Mouse (Mus musculus) kidney, postnatal 0 days (tissue): ENCODE data around the gene Aaed1. TPM values are rescaled to one million over a fixed set of nuclear protein-coding genes. Genes with fewer than 3 reads are reported as not detected.
A peak's percentile ranks its signal among the peaks of the same experiment; 100 is the strongest.

Source experiments
- ATAC-seq: fragments of 200-750 bp; cut with Nextera tagmentation; replicated peaks from 2 replicates; pipeline ENCODE4 v1.8.0; 2017; ENCODE audit warnings: low read depth, moderate number of reproducible peaks, moderate TSS enrichment, moderate library complexity; ENCODE audit not compliant: low FRiP score
- DNase-seq: peaks from one replicate; pipeline ENCODE4 v3.0.0-alpha.2; 2016; ENCODE audit warnings: low spot score
- H3K27ac ChIP-seq: fragments of 300-500 bp; sonication (generic); 2 replicates; pipeline ENCODE4 v1.5.1; 2014; ENCODE audit warnings: mild to moderate bottlenecking
- H3K27me3 ChIP-seq: fragments of 300-500 bp; sonication (generic); 2 replicates; pipeline ENCODE4 v1.6.1; 2014; ENCODE audit warnings: low read length, mixed read lengths; ENCODE audit not compliant: insufficient read depth
- H3K36me3 ChIP-seq: fragments of 300-500 bp; sonication (generic); 2 replicates; pipeline ENCODE4 v1.6.1; 2014; ENCODE audit warnings: low read length, mixed read lengths; ENCODE audit not compliant: insufficient read depth
- H3K4me1 ChIP-seq: fragments of 300-500 bp; sonication (generic); replicated peaks from 2 replicates; pipeline ENCODE4 v1.6.1; 2014; ENCODE audit warnings: antibody characterized with exemption, low read length, mixed read lengths; ENCODE audit not compliant: insufficient read depth
- H3K4me2 ChIP-seq: fragments of 300-500 bp; sonication (generic); 2 replicates; pipeline ENCODE4 v1.6.1; 2014; ENCODE audit warnings: mild to moderate bottlenecking, low read length, moderate library complexity, mixed read lengths
- H3K4me3 ChIP-seq: fragments of 300-500 bp; sonication (generic); replicated peaks from 2 replicates; pipeline ENCODE4 v1.5.1; 2014; ENCODE audit warnings: low read depth, low read length
- H3K9ac ChIP-seq: fragments of 300-500 bp; sonication (generic); 2 replicates; pipeline ENCODE4 v1.6.1; 2014; ENCODE audit warnings: low read depth, low read length
- H3K9me3 ChIP-seq: fragments of 300-500 bp; sonication (generic); replicated peaks from 2 replicates; pipeline ENCODE4 v1.6.1; 2016; ENCODE audit warnings: low read length, inconsistent platforms, mixed read lengths
- CTCF ChIP-seq: IDR thresholded peaks from 2 replicates; pipeline ENCODE4 v1.5.1; 2016; ENCODE audit warnings: antibody characterized with exemption, low read depth, mild to moderate bottlenecking, moderate library complexity
- WGBS: fragments of 180-500 bp; shearing (Covaris S2); extraction: QIAGEN DNeasy Blood & Tissue Kit; methylation state at CpG from one replicate; pipeline ENCODE4 v1.1.7; 2014; 5-methylcytosine and 5-hydroxymethylcytosine counted together
- polyA plus RNA-seq: library from polyadenylated mRNA; unstranded; fragments of >200 nt; fragmentation: Nextera tagmentation; extraction: Ambion mirVana; gene quantifications from 2 replicates; pipeline ENCODE4 v1.2.1, GENCODE M21; 2015

Gene Aaed1
- polyA plus RNA-seq, result 53.9 and 56.2 TPM in 2 replicates

GRCm38 (mm10) chr13:64312024-64312915 lies at the start of gene Aaed1:
Gene Aaed1 (minus strand): TSS chr13:64312710.
- Histone ChIP-seq H3K27ac (peak within 1 kb of the TSS; percentile 96), H3K4me2 (peak within 1 kb of the TSS; percentile 64), H3K9me3 (no peaks in the 10 kb centered on the region), H3K4me3 (peak within 1 kb of the TSS; percentile 50), H3K9ac (peak within 1 kb of the TSS; percentile 74), H3K4me1 (no peaks in the 10 kb centered on the region), H3K36me3 (peaks cover 8% of the 10 kb centered on the region), H3K27me3 (no peaks in the 10 kb centered on the region)
- ATAC-seq (peak; percentile 96), DNase-seq (peak; percentile 96)
- TF ChIP-seq CTCF, result peak; percentile 55
- under 1% methylated on average over 66 of the region's 74 CpGs for WGBS

- Histone ChIP-seq H3K4me1 (no peaks in the 10 kb centered on the region), H3K4me3 (no peak overlapping the region), H3K9ac (no peak overlapping the region), H3K27ac (no peak overlapping the region), H3K4me2 (no peak overlapping the region), H3K9me3 (no peaks in the 10 kb centered on the region), H3K27me3 (no peaks in the 10 kb centered on the region), H3K36me3 (peaks cover 42% of the 10 kb centered on the region)
- DNase-seq (no peak), ATAC-seq (0 out of 2 replicates have a peak, but pooled peaks have one; percentile 12)
- whole genome bisulfite sequencing, result 86% methylated on average over 6 of the region's 6 CpGs
- TF ChIP-seq CTCF, result no peak
These were observed 49.6 kb upstream of the Aaed1 start for GRCm38 (mm10) chr13:64362139-64362538.

GRCm38 (mm10) chr13:64361020-64361419 lies 48.5 kb upstream of the Aaed1 start:
- no peaks in the 10 kb centered on the region for H3K9me3 ChIP-seq
- no peak overlapping the region for H3K4me2 ChIP-seq
- WGBS, result 91% methylated on average over 3 of the region's 3 CpGs
- H3K27me3 ChIP-seq, result no peaks in the 10 kb centered on the region
- H3K27ac ChIP-seq, result no peak overlapping the region
- TF ChIP-seq CTCF, result no peak
- H3K9ac ChIP-seq, result no peak overlapping the region
- H3K4me3 ChIP-seq, result no peak overlapping the region
- no peak for DNase-seq
- H3K4me1 ChIP-seq, result no peaks in the 10 kb centered on the region
- H3K36me3 ChIP-seq, result peaks cover 32% of the 10 kb centered on the region
- ATAC-seq, result 0 out of 2 replicates have a peak, but pooled peaks have one; percentile 30

DNA sequence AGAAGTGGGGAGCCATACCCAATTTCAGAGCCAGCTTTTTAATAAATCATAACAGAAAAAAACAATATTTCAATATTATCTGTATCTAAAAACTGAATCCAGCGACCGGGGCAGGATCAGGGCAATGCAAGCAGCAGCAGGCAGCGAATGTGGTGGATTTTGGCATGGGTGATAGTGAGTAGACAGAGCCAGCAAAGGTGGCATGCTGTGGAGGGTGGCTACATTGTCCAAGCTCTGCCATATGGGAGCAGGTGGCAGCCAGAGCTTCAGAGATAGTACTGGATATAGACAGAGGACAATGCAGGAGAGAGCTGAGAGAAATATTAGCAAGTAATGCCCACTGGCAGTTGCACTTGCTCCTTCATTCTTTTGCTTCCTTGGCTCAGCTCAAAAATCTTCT lies 47.2 kb upstream of the Aaed1 start:
- WGBS, result 88% methylated on average over 3 of the region's 3 CpGs
- no peak overlapping the region for H3K27ac ChIP-seq

GRCm38 (mm10) chr13:64358476-64358875 lies 46.0 kb upstream of the Aaed1 start:
- 91% methylated on average over 1 of the region's 1 CpGs for WGBS
- no peak overlapping the region for H3K27ac ChIP-seq
- TF ChIP-seq CTCF, result no peak
- H3K4me2 ChIP-seq, result no peak overlapping the region
- no peaks in the 10 kb centered on the region for H3K4me1 ChIP-seq
- DNase-seq (no peak), ATAC-seq (no peak)
- H3K4me3 ChIP-seq, result no peak overlapping the region
- H3K9ac ChIP-seq, result no peak overlapping the region
- H3K9me3 ChIP-seq, result no peaks in the 10 kb centered on the region
- H3K27me3 ChIP-seq, result no peaks in the 10 kb centered on the region
- H3K36me3 ChIP-seq, result peaks cover 12% of the 10 kb centered on the region; the same call in 1 of the 2 replicates

More for the DNA sequence above, 47.2 kb upstream of the Aaed1 start:
- no peaks in the 10 kb centered on the region for H3K4me1 ChIP-seq
- no peak overlapping the region for H3K4me3 ChIP-seq
- DNase-seq, result no peak
- no peaks in the 10 kb centered on the region for H3K9me3 ChIP-seq
- no peak overlapping the region for H3K9ac ChIP-seq
- ATAC-seq, result no peak
- no peak overlapping the region for H3K4me2 ChIP-seq
- no peak for TF ChIP-seq CTCF
- H3K36me3 ChIP-seq, result peaks cover 22% of the 10 kb centered on the region; the same call in 1 of the 2 replicates
- no peaks in the 10 kb centered on the region for H3K27me3 ChIP-seq

DNA sequence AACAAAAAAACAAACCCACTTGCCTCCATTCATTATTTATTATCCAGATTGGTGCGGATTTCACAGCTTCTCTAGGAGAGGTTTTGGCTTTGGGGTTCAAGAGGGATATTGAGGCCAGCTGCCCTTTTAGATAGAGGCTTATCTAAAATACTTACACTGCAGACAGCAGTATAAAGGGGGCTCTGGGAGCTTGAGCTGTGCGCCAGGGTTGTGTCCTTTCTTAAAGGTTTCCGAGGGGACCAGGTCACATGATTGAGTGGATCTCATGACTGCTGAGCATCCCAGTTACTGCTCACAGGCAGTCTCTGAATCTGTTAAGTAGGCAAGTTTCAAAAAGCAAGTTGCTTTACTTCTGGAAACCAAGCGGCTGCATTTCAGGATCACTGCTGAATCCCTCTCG lies 44.9 kb upstream of the Aaed1 start:
- Histone ChIP-seq H3K27me3 (no peaks in the 10 kb centered on the region), H3K4me1 (no peaks in the 10 kb centered on the region), H3K9ac (no peak overlapping the region), H3K4me2 (no peak overlapping the region), H3K27ac (no peak overlapping the region), H3K9me3 (no peaks in the 10 kb centered on the region), H3K4me3 (no peak overlapping the region), H3K36me3 (0 out of 2 replicates have a peak, but pooled peaks cover 5% of the 10 kb centered on the region)
- no peak for ATAC-seq
- no peak for TF ChIP-seq CTCF
- DNase-seq, result no peak
- 77% methylated on average over 5 of the region's 5 CpGs for WGBS
